Mouse (Mus musculus) fibroblast of lung, adult 2 months (primary cell): ENCODE data around the gene Tmem38a.

Experiments used
- DNase-seq: peaks from one replicate; pipeline ENCODE4 v3.0.0-alpha.2; 2011; ENCODE audit warnings: low read depth

The Tmem38a gene

GRCm38 (mm10) chr8:72584390-72584789 lies 12.5 kb downstream of the Tmem38a start:
- DNase-seq: no peak

GRCm38 (mm10) chr8:72587806-72588205 lies 16.0 kb downstream of the Tmem38a start:
- no peak for DNase-seq

- no peak for DNase-seq
These were observed 17.0 kb downstream of the Tmem38a start for GRCm38 (mm10) chr8:72588865-72589264.

GRCm38 (mm10) chr8:72589286-72589685 lies 17.4 kb downstream of the Tmem38a start:
- DNase-seq: no peak

GRCm38 (mm10) chr8:72590198-72590597 lies 18.3 kb downstream of the Tmem38a start:
- DNase-seq: no peak
